Mouse (Mus musculus): ENCODE data around the gene Cycs. TPM values are rescaled to one million over a fixed set of nuclear protein-coding genes. Genes with fewer than 3 reads are reported as not detected.
"Not testable (repeated sequence)": the region's sequence is repeated elsewhere in the genome, so short reads cannot be mapped to it uniquely, and the experiment has no call there.

The Cycs gene
- polyA plus RNA-seq, 2 experiments, result 21.6 to 44.9 TPM

DNA sequence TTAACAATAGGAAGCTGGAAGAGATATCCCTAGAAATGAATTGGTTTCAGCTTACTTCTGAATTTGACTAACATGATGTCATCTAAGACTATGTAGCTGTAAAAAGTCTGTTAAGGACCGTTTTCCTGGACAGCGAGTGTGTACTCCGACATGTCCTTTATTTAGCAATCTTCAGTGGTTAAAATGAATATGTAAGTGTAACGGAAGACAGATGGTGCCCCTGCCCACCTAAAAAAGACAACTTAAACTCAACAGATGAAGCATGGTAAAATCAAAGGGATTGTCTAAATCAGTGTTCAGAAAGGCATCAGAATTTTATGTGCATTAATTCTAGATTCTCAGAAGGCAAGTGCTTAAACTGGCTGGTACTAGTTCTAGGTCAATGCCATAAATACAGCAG is 3.9 kb downstream of the Cycs start:
- DNase-seq (ENCODE audit: low read depth in 3 of 3, low spot score in 3 of 3) (no peak), ATAC-seq (ENCODE audit: insufficient read depth) (no peak)
- no peaks in the 10 kb centered on the region for H3K27me3 ChIP-seq (ENCODE audit: control insufficient read depth, insufficient read depth, low read length)
- H3K27ac ChIP-seq, result no peak overlapping the region
- peaks cover 6 to 8% of the 10 kb centered on the region in 2 experiments for H3K4me1 ChIP-seq (replicated peaks; ENCODE audit: control insufficient read depth in 2 of 2, insufficient read depth in 2 of 2, low read length in 1 of 2)
- 67% methylated on average over 4 of the region's 4 CpGs for WGBS (ENCODE audit: insufficient replicate concordance)
- H3K9me3 ChIP-seq (ENCODE audit: control insufficient read depth, low read length), result no peaks in the 10 kb centered on the region
- peaks cover 7% of the 10 kb centered on the region for H3K36me3 ChIP-seq (replicated peaks; ENCODE audit: control insufficient read depth, insufficient read depth, low read depth)
- no peak overlapping the region for H3K4me3 ChIP-seq (ENCODE audit: insufficient read depth in 1 of 2, low read depth in 2 of 2, low read length in 2 of 2)
- H3K4me2 ChIP-seq (ENCODE audit: low read depth), result no peak overlapping the region
- TF ChIP-seq CTCF (IDR thresholded peaks at IDR 0.05; ENCODE audit: low read depth), result no peak
- no peak for TF ChIP-seq EP300 (IDR thresholded peaks at IDR 0.05; ENCODE audit: low read depth)
- H3K9ac ChIP-seq (replicated peaks), result no peak overlapping the region

DNA sequence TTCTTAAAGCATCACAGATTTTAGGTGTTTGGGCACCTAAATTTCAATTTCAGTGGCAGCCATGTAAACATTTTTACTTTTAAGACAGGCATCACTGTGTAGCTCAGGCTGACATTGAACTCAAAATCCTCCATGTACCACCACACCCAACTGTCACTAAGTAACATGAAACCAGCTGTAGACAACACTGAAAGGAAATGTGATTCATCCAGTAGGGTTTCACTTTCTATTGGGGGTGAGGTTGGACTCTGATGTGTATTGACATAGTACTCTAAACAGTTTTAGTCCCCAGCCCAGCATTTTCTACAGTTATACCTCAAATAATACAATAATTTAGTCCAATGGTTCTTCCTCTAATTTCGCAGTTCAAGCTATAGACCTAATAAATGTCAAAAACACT is 5.6 kb downstream of the Cycs start:
- Histone ChIP-seq H3K36me3 (replicated peaks; ENCODE audit: control insufficient read depth, insufficient read depth, low read depth) (peaks cover 7% of the 10 kb centered on the region), H3K9ac (replicated peaks) (no peak overlapping the region), H3K27ac (no peak overlapping the region), H3K27me3 (ENCODE audit: control insufficient read depth, insufficient read depth, low read length) (no peaks in the 10 kb centered on the region), H3K4me3 (ENCODE audit: insufficient read depth in 1 of 2, low read depth in 2 of 2, low read length in 2 of 2) (no peak overlapping the region), H3K4me1 (replicated peaks; ENCODE audit: control insufficient read depth in 2 of 2, insufficient read depth in 2 of 2, low read length in 1 of 2) (peaks cover 0 to 3% of the 10 kb centered on the region in 2 experiments; a peak in 2 of 4 replicates), H3K4me2 (ENCODE audit: low read depth) (no peak overlapping the region), H3K9me3 (ENCODE audit: control insufficient read depth, low read length) (no peaks in the 10 kb centered on the region)
- no peak for TF ChIP-seq CTCF (IDR thresholded peaks at IDR 0.05; ENCODE audit: low read depth)
- TF ChIP-seq EP300 (IDR thresholded peaks at IDR 0.05; ENCODE audit: low read depth), result no peak
- no peak for ATAC-seq (ENCODE audit: insufficient read depth)
- DNase-seq (ENCODE audit: low read depth in 3 of 3, low spot score in 3 of 3), result no peak
- 81% methylated on average over 1 of the region's 1 CpGs for WGBS (ENCODE audit: insufficient replicate concordance)

DNA sequence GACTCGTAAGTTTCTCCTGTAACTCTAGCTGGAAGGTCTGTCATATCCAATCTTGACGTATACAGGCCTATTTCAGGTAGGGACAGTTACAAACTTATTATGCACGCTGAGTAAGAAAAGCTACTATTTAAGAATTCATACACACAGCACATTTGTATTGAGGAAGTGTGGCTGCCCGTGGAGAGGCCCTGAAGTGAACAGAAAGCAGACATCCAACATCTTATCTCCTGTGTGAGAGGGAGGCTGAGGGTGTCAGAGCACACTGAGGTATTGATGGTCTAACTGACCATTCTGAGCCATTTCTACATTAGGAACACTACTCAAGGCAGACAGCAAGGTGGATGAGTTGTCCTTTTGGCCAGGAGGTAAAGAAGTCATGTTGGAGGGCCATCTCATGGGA is 7.5 kb downstream of the Cycs start:
- WGBS (ENCODE audit: insufficient replicate concordance), result 28% methylated on average over 4 of the region's 4 CpGs
- TF ChIP-seq CTCF (IDR thresholded peaks at IDR 0.05; ENCODE audit: low read depth), result no peak
- no peak for TF ChIP-seq EP300 (IDR thresholded peaks at IDR 0.05; ENCODE audit: low read depth)
- H3K4me2 ChIP-seq (ENCODE audit: low read depth), result no peak overlapping the region

DNA sequence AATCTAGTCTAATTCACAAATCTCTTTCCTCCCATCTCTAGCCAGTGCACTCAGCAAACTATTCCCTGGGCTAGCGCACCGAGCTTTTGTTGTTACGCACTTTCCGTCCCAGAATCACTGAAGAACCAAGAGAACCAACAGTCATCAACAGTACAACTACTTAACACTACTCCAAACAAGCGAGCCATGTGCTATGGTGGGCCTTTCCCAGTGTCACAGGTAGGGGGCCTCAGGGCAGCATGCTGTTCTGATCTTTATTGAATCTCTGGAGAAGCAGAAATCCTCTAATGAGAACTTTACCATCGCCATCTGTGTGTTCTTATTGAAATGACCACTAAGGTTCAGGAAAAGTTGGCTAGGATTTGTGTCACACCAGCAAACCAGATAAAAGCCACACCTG is 8.8 kb downstream of the Cycs start:
- 77% methylated on average over 6 of the region's 6 CpGs for WGBS (ENCODE audit: insufficient replicate concordance)
- DNase-seq (ENCODE audit: low read depth in 3 of 3, low spot score in 3 of 3), result no peak
- Histone ChIP-seq H3K9me3 (ENCODE audit: control insufficient read depth, low read length) (no peaks in the 10 kb centered on the region), H3K4me2 (ENCODE audit: low read depth) (no peak overlapping the region), H3K27me3 (ENCODE audit: control insufficient read depth, insufficient read depth, low read length) (no peaks in the 10 kb centered on the region), H3K36me3 (replicated peaks; ENCODE audit: control insufficient read depth, insufficient read depth, low read depth) (no peaks in the 10 kb centered on the region), H3K4me3 (ENCODE audit: insufficient read depth in 1 of 2, low read depth in 2 of 2, low read length in 2 of 2) (no peak overlapping the region), H3K27ac (no peak overlapping the region), H3K9ac (replicated peaks) (no peak overlapping the region), H3K4me1 (replicated peaks; ENCODE audit: control insufficient read depth in 2 of 2, insufficient read depth in 2 of 2, low read length in 1 of 2) (peaks cover 0 to 7% of the 10 kb centered on the region in 2 experiments; a peak in 2 of 4 replicates)
- TF ChIP-seq EP300 (IDR thresholded peaks at IDR 0.05; ENCODE audit: low read depth), result no peak
- TF ChIP-seq CTCF (IDR thresholded peaks at IDR 0.05; ENCODE audit: low read depth), result peak; percentile 15; the same call in 1 of the 2 replicates
- ATAC-seq (ENCODE audit: insufficient read depth), result no peak

More for the DNA sequence above, 7.5 kb downstream of the Cycs start:
- H3K9me3 ChIP-seq (ENCODE audit: control insufficient read depth, low read length), result no peaks in the 10 kb centered on the region
- H3K36me3 ChIP-seq (replicated peaks; ENCODE audit: control insufficient read depth, insufficient read depth, low read depth), result peaks cover 3% of the 10 kb centered on the region
- H3K9ac ChIP-seq (replicated peaks), result no peak overlapping the region
- H3K27me3 ChIP-seq (ENCODE audit: control insufficient read depth, insufficient read depth, low read length), result no peaks in the 10 kb centered on the region
- no peak overlapping the region for H3K27ac ChIP-seq
- ATAC-seq (ENCODE audit: insufficient read depth) (no peak), DNase-seq (ENCODE audit: low read depth in 3 of 3, low spot score in 3 of 3) (no peak)
- peaks cover 0 to 3% of the 10 kb centered on the region in 2 experiments; a peak in 2 of 4 replicates for H3K4me1 ChIP-seq (replicated peaks; ENCODE audit: control insufficient read depth in 2 of 2, insufficient read depth in 2 of 2, low read length in 1 of 2)
- H3K4me3 ChIP-seq (ENCODE audit: insufficient read depth in 1 of 2, low read depth in 2 of 2, low read length in 2 of 2), result no peak overlapping the region

DNA sequence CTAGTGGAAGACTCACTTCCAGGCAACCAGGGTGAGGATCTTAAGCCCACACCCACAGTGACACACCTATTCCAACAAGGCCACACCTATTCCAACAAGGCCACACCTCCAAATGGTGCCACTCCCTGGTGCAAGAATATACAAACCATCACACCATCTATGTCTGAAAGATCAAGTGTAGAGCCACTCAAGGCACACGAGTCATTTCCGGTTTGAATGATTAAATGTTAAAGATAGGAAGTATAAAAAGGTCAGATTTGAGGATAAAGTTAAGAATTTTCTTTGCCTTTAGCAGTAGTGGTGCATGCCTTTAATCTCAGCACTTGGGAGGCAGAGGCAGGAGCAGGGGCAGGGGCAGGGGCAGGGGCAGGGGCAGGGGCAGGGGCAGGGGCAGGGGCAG is 12.1 kb downstream of the Cycs start:
- not testable (repeated sequence) for H3K4me2 ChIP-seq (ENCODE audit: low read depth); H3K9ac ChIP-seq (replicated peaks); DNase-seq (ENCODE audit: low read depth in 3 of 3, low spot score in 3 of 3); H3K4me1 ChIP-seq (replicated peaks; ENCODE audit: control insufficient read depth in 2 of 2, insufficient read depth in 2 of 2, low read length in 1 of 2); H3K27me3 ChIP-seq (ENCODE audit: control insufficient read depth, insufficient read depth, low read length); H3K27ac ChIP-seq; H3K4me3 ChIP-seq (ENCODE audit: insufficient read depth in 1 of 2, low read depth in 2 of 2, low read length in 2 of 2); H3K36me3 ChIP-seq (replicated peaks; ENCODE audit: control insufficient read depth, insufficient read depth, low read depth); H3K9me3 ChIP-seq (ENCODE audit: control insufficient read depth, low read length); ATAC-seq (ENCODE audit: insufficient read depth)
- 57% methylated on average over 2 of the region's 2 CpGs for WGBS (ENCODE audit: insufficient replicate concordance)

Measured in liver, embryonic 14.5 days (tissue).